Mouse (Mus musculus) intestine, embryonic 14.5 days (tissue): ENCODE data around the gene Bcl11b. TPM values are rescaled to one million over a fixed set of nuclear protein-coding genes. Genes with fewer than 3 reads are reported as not detected.

Experiments used
- polyA plus RNA-seq: library from polyadenylated mRNA; unstranded; fragments of >200 nt; fragmentation: Nextera tagmentation; extraction: Ambion mirVana; gene quantifications from 2 replicates; pipeline ENCODE4 v1.2.1, GENCODE M21; 2014

Gene Bcl11b
- polyA plus RNA-seq, 1 experiment from 2014 or later = 8.8 TPM

Other genes with a start within 250 kb of the Bcl11b start
- 75.9 and 83.6 TPM in 2 replicates for gene Setd3, start 175.7 kb upstream of the Bcl11b start, polyA plus RNA-seq
- 4.7 and 5.1 TPM in 2 replicates for gene Ccnk, start 176.0 kb upstream of the Bcl11b start, polyA plus RNA-seq